Mouse (Mus musculus): Measurements from ENCODE around the gene Gm26661. TPM values are rescaled to one million over a fixed set of nuclear protein-coding genes. Genes with fewer than 3 reads are reported as not detected.
A peak's percentile ranks its signal among the peaks of the same experiment; 100 is the strongest.

Gm26661 gene
- polyA plus RNA-seq, 1 experiment from 2014 or later: not detected

- Histone ChIP-seq H3K27me3 (replicated peaks; ENCODE audit: control insufficient read depth, insufficient read depth, low read length) (peaks cover 4% of the 10 kb centered on the region; the same call in 1 of the 2 replicates), H3K27ac (ENCODE audit: low read depth) (peak overlapping the region; percentile 6; the same call in 1 of the 2 replicates), H3K4me2 (ENCODE audit: low read length) (peak overlapping the region; percentile 71), H3K9ac (ENCODE audit: low read length) (no peak overlapping the region), H3K4me1 (replicated peaks; ENCODE audit: control insufficient read depth, insufficient read depth, low read length) (peaks cover 3% of the 10 kb centered on the region; the same call in 1 of the 2 replicates), H3K9me3 (ENCODE audit: control insufficient read depth, low read length) (no peaks in the 10 kb centered on the region), H3K4me3 (ENCODE audit: low read depth, low read length) (peak overlapping the region; percentile 37), H3K36me3 (ENCODE audit: control insufficient read depth, insufficient read depth, low read length) (no peaks in the 10 kb centered on the region)
- 13% methylated on average over 19 of the region's 19 CpGs for WGBS
- ATAC-seq (replicated peaks; ENCODE audit: low FRiP score, low TSS enrichment, low read depth): no peak
- DNase-seq (ENCODE audit: low spot score): no peak
These were observed 291 bp upstream of the Gm26661 start for GRCm38 (mm10) chr14:7791061-7791531.

- H3K27me3 ChIP-seq (replicated peaks; ENCODE audit: control insufficient read depth, insufficient read depth, low read length): peaks cover 4% of the 10 kb centered on the region; the same call in 1 of the 2 replicates
- ATAC-seq (replicated peaks; ENCODE audit: low FRiP score, low TSS enrichment, low read depth) (no peak), DNase-seq (ENCODE audit: low spot score) (no peak)
- H3K4me1 ChIP-seq (replicated peaks; ENCODE audit: control insufficient read depth, insufficient read depth, low read length): peaks cover 3% of the 10 kb centered on the region; the same call in 1 of the 2 replicates
- H3K9me3 ChIP-seq (ENCODE audit: control insufficient read depth, low read length): no peaks in the 10 kb centered on the region
- no peak overlapping the region for H3K4me2 ChIP-seq (ENCODE audit: low read length)
- no peak overlapping the region for H3K4me3 ChIP-seq (ENCODE audit: low read depth, low read length)
- no peaks in the 10 kb centered on the region for H3K36me3 ChIP-seq (ENCODE audit: control insufficient read depth, insufficient read depth, low read length)
- 82% methylated on average over 4 of the region's 4 CpGs for WGBS
- no peak overlapping the region for H3K9ac ChIP-seq (ENCODE audit: low read length)
- H3K27ac ChIP-seq (ENCODE audit: low read depth): no peak overlapping the region
These were observed 4.6 kb downstream of the Gm26661 start for GRCm38 (mm10) chr14:7795961-7796360.

GRCm38 (mm10) chr14:7800611-7801010 is 9.2 kb downstream of the Gm26661 start:
- Histone ChIP-seq H3K4me1 (replicated peaks; ENCODE audit: control insufficient read depth, insufficient read depth, low read length) (no peaks in the 10 kb centered on the region), H3K36me3 (ENCODE audit: control insufficient read depth, insufficient read depth, low read length) (no peaks in the 10 kb centered on the region), H3K27ac (ENCODE audit: low read depth) (no peak overlapping the region), H3K27me3 (replicated peaks; ENCODE audit: control insufficient read depth, insufficient read depth, low read length) (no peaks in the 10 kb centered on the region), H3K9ac (ENCODE audit: low read length) (no peak overlapping the region), H3K4me3 (ENCODE audit: low read depth, low read length) (no peak overlapping the region), H3K9me3 (ENCODE audit: control insufficient read depth, low read length) (no peaks in the 10 kb centered on the region), H3K4me2 (ENCODE audit: low read length) (no peak overlapping the region)
- DNase-seq (ENCODE audit: low spot score): no peak
- ATAC-seq (replicated peaks; ENCODE audit: low FRiP score, low TSS enrichment, low read depth): no peak

DNA sequence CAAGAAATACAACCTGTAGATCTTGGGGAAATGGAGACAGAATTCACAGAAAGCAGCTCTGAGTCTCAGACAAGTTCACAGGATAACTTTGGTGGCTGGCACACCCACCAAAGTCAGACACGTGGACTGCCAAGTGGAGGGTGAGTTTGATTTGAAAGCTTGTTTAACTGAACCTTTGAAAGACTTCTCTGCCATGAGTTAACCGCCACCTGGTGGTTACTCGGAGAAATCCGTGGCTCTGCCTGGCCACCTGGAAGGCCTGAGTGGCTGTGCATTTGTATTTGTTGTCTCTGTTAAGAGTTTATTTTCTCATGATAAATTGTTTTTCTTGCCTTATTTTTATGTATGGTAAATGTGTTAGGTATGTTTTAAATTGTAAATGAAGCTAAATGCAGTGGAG is 10.4 kb downstream of the Gm26661 start:
- Histone ChIP-seq H3K4me2 (ENCODE audit: low read length) (no peak overlapping the region), H3K9ac (ENCODE audit: low read length) (no peak overlapping the region), H3K9me3 (ENCODE audit: control insufficient read depth, low read length) (no peaks in the 10 kb centered on the region), H3K4me1 (replicated peaks; ENCODE audit: control insufficient read depth, insufficient read depth, low read length) (no peaks in the 10 kb centered on the region), H3K27ac (ENCODE audit: low read depth) (no peak overlapping the region), H3K4me3 (ENCODE audit: low read depth, low read length) (no peak overlapping the region), H3K27me3 (replicated peaks; ENCODE audit: control insufficient read depth, insufficient read depth, low read length) (no peaks in the 10 kb centered on the region), H3K36me3 (ENCODE audit: control insufficient read depth, insufficient read depth, low read length) (no peaks in the 10 kb centered on the region)
- no peak for DNase-seq (ENCODE audit: low spot score)
- WGBS: 10% methylated on average over 4 of the region's 4 CpGs
- ATAC-seq (replicated peaks; ENCODE audit: low FRiP score, low TSS enrichment, low read depth): no peak

- H3K4me3 ChIP-seq (ENCODE audit: low read depth, low read length): no peak overlapping the region
- H3K4me1 ChIP-seq (replicated peaks; ENCODE audit: control insufficient read depth, insufficient read depth, low read length): no peaks in the 10 kb centered on the region
These were observed 12.6 kb downstream of the Gm26661 start for GRCm38 (mm10) chr14:7803874-7804557.

GRCm38 (mm10) chr14:7804558-7804905 is 13.1 kb downstream of the Gm26661 start:
- 0 out of 2 replicates have a peak, but pooled peaks cover 2% of the 10 kb centered on the region for H3K4me1 ChIP-seq (replicated peaks; ENCODE audit: control insufficient read depth, insufficient read depth, low read length)
- 88% methylated on average over 2 of the region's 2 CpGs for WGBS
- H3K27ac ChIP-seq (ENCODE audit: low read depth): no peak overlapping the region
- DNase-seq (ENCODE audit: low spot score) (no peak), ATAC-seq (replicated peaks; ENCODE audit: low FRiP score, low TSS enrichment, low read depth) (no peak)
- no peaks in the 10 kb centered on the region for H3K9me3 ChIP-seq (ENCODE audit: control insufficient read depth, low read length)
- H3K27me3 ChIP-seq (replicated peaks; ENCODE audit: control insufficient read depth, insufficient read depth, low read length): no peaks in the 10 kb centered on the region
- H3K9ac ChIP-seq (ENCODE audit: low read length): no peak overlapping the region
- H3K4me3 ChIP-seq (ENCODE audit: low read depth, low read length): no peak overlapping the region
- no peak overlapping the region for H3K4me2 ChIP-seq (ENCODE audit: low read length)
- no peaks in the 10 kb centered on the region for H3K36me3 ChIP-seq (ENCODE audit: control insufficient read depth, insufficient read depth, low read length)

More at GRCm38 (mm10) chr14:7803874-7804557, 12.6 kb downstream of the Gm26661 start:
- Histone ChIP-seq H3K27me3 (replicated peaks; ENCODE audit: control insufficient read depth, insufficient read depth, low read length) (no peaks in the 10 kb centered on the region), H3K9ac (ENCODE audit: low read length) (no peak overlapping the region), H3K36me3 (ENCODE audit: control insufficient read depth, insufficient read depth, low read length) (no peaks in the 10 kb centered on the region), H3K27ac (ENCODE audit: low read depth) (no peak overlapping the region), H3K9me3 (ENCODE audit: control insufficient read depth, low read length) (no peaks in the 10 kb centered on the region), H3K4me2 (ENCODE audit: low read length) (no peak overlapping the region)
- ATAC-seq (replicated peaks; ENCODE audit: low FRiP score, low TSS enrichment, low read depth) (no peak), DNase-seq (ENCODE audit: low spot score) (no peak)
- 55% methylated on average over 4 of the region's 4 CpGs for WGBS

GRCm38 (mm10) chr14:7807711-7808110 is 16.3 kb downstream of the Gm26661 start:
- no peaks in the 10 kb centered on the region for H3K27me3 ChIP-seq (replicated peaks; ENCODE audit: control insufficient read depth, insufficient read depth, low read length)
- H3K36me3 ChIP-seq (ENCODE audit: control insufficient read depth, insufficient read depth, low read length): no peaks in the 10 kb centered on the region
- no peak overlapping the region for H3K4me2 ChIP-seq (ENCODE audit: low read length)
- H3K9me3 ChIP-seq (ENCODE audit: control insufficient read depth, low read length): no peaks in the 10 kb centered on the region
- no peak overlapping the region for H3K4me3 ChIP-seq (ENCODE audit: low read depth, low read length)
- H3K9ac ChIP-seq (ENCODE audit: low read length): no peak overlapping the region
- H3K27ac ChIP-seq (ENCODE audit: low read depth): no peak overlapping the region
- ATAC-seq (replicated peaks; ENCODE audit: low FRiP score, low TSS enrichment, low read depth) (no peak; the same call in 1 of the 2 replicates), DNase-seq (ENCODE audit: low spot score) (no peak)
- WGBS: 73% methylated on average over 4 of the region's 4 CpGs
- H3K4me1 ChIP-seq (replicated peaks; ENCODE audit: control insufficient read depth, insufficient read depth, low read length): 0 out of 2 replicates have a peak, but pooled peaks cover 4% of the 10 kb centered on the region

DNA sequence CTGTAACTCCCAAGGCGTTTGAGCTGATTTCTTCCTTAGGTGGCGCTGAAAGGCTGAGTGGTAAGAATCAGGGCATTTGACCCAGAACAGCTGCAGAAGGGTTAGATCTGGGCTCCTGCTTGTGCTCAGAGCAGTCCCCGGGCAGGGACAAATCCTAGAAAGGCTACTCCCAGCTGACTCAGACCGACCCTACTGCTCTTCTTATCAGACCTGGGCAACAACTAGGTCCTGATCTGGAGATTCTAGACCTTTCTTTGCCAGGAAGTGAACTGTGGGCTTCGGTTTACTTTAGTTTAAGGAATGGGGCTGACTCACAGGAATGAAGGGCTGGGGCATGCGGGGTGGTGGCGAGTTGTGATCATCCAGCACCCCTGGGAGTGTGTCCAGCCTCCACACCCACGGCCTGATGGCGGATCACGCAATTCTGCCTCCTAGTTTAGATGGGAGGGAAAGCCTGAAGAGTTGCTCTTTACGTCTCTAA is 17.2 kb downstream of the Gm26661 start:
- 65% methylated on average over 11 of the region's 11 CpGs for WGBS
- Histone ChIP-seq H3K4me2 (ENCODE audit: low read length) (no peak overlapping the region), H3K27ac (ENCODE audit: low read depth) (no peak overlapping the region; the same call in 1 of the 2 replicates), H3K4me1 (replicated peaks; ENCODE audit: control insufficient read depth, insufficient read depth, low read length) (0 out of 2 replicates have a peak, but pooled peaks cover 4% of the 10 kb centered on the region), H3K27me3 (replicated peaks; ENCODE audit: control insufficient read depth, insufficient read depth, low read length) (no peaks in the 10 kb centered on the region), H3K9me3 (ENCODE audit: control insufficient read depth, low read length) (no peaks in the 10 kb centered on the region), H3K4me3 (ENCODE audit: low read depth, low read length) (no peak overlapping the region), H3K9ac (ENCODE audit: low read length) (no peak overlapping the region), H3K36me3 (ENCODE audit: control insufficient read depth, insufficient read depth, low read length) (no peaks in the 10 kb centered on the region)
- DNase-seq (ENCODE audit: low spot score): no peak
- no peak for ATAC-seq (replicated peaks; ENCODE audit: low FRiP score, low TSS enrichment, low read depth)

Measured in intestine, embryonic 14.5 days (tissue).